Mouse (Mus musculus): ENCODE measurements around the gene Doc2b. TPM values are rescaled to one million over a fixed set of nuclear protein-coding genes. Genes with fewer than 3 reads are reported as not detected.
A peak's percentile ranks its signal among the peaks of the same experiment; 100 is the strongest.

The Doc2b gene
- total and polyA plus RNA-seq, 3 experiments: not detected

GRCm38 (mm10) chr11:75827414-75827813, 31.6 kb upstream of the Doc2b start:
- H3K9me3 ChIP-seq (replicated peaks; ENCODE audit: low read length): peaks cover 2% of the 10 kb centered on the region
- H3K4me2 ChIP-seq (ENCODE audit: insufficient read depth, low read depth, poor library complexity, severe bottlenecking): no peak overlapping the region
- in situ Hi-C loops (cut with MboI; ENCODE audit: low pct_ligation_motif_present, low pct_unique_long_range_greater_than_20kb, low sequenced_read_pairs) (no loop called here), dilution Hi-C loops (cut with MboI; ENCODE audit: extremely low pct_ligation_motif_present, extremely low pct_unique_long_range_greater_than_20kb, low sequenced_read_pairs) (no loop called here)
- peak; percentile 63 for TF ChIP-seq BHLHE40 (IDR thresholded peaks at IDR 0.05; ENCODE audit: low read depth, low read length)
- no peak for TF ChIP-seq HCFC1 (IDR thresholded peaks at IDR 0.05; ENCODE audit: low read depth, low read length)
- TF ChIP-seq MAX (IDR thresholded peaks at IDR 0.05; ENCODE audit: low read length): peak; percentile 43; the same call in 1 of the 2 replicates
- no peak for DNase-seq (ENCODE audit: extremely low read depth)
- peaks cover 0 to 11% of the 10 kb centered on the region in 2 experiments; a peak in 2 of 4 replicates for H3K4me1 ChIP-seq (ENCODE audit: control insufficient read depth in 1 of 2, insufficient read depth in 2 of 2)
- H3K79me2 ChIP-seq (replicated peaks; ENCODE audit: control insufficient read depth, extremely low read depth, insufficient read depth, poor library complexity, severe bottlenecking): no peaks in the 10 kb centered on the region
- no peak overlapping the region for H3K9ac ChIP-seq (ENCODE audit: insufficient read depth, low read depth)
- H3K27me3 ChIP-seq (replicated peaks): peaks cover 17% of the 10 kb centered on the region
- H3K27ac ChIP-seq (ENCODE audit: insufficient read depth, low read depth): no peak overlapping the region
- H3K36me3 ChIP-seq (replicated peaks in 1 of 2; ENCODE audit: control insufficient read depth in 1 of 2, insufficient read depth in 1 of 2, low read length in 1 of 2): no peaks in the 10 kb centered on the region
- H3K4me3 ChIP-seq (replicated peaks in 1 of 3; ENCODE audit: low read depth in 2 of 3, low read length in 2 of 3, poor library complexity in 1 of 3): no peak overlapping the region

- dilution Hi-C loops (cut with MboI; ENCODE audit: extremely low pct_ligation_motif_present, extremely low pct_unique_long_range_greater_than_20kb, low sequenced_read_pairs) (no loop called here), in situ Hi-C loops (cut with MboI; ENCODE audit: low pct_ligation_motif_present, low pct_unique_long_range_greater_than_20kb, low sequenced_read_pairs) (no loop called here)
- Histone ChIP-seq H3K79me2 (replicated peaks; ENCODE audit: control insufficient read depth, extremely low read depth, insufficient read depth, poor library complexity, severe bottlenecking) (no peaks in the 10 kb centered on the region), H3K4me1 (ENCODE audit: control insufficient read depth in 1 of 2, insufficient read depth in 2 of 2) (peaks cover 0 to 11% of the 10 kb centered on the region in 2 experiments; a peak in 2 of 4 replicates), H3K36me3 (replicated peaks in 1 of 2; ENCODE audit: control insufficient read depth in 1 of 2, insufficient read depth in 1 of 2, low read length in 1 of 2) (no peaks in the 10 kb centered on the region), H3K27ac (ENCODE audit: insufficient read depth, low read depth) (no peak overlapping the region), H3K27me3 (replicated peaks) (peaks cover 40% of the 10 kb centered on the region), H3K4me3 (replicated peaks in 1 of 3; ENCODE audit: low read depth in 2 of 3, low read length in 2 of 3, poor library complexity in 1 of 3) (no peak overlapping the region), H3K4me2 (ENCODE audit: insufficient read depth, low read depth, poor library complexity, severe bottlenecking) (no peak overlapping the region), H3K9ac (ENCODE audit: insufficient read depth, low read depth) (no peak overlapping the region), H3K9me3 (replicated peaks; ENCODE audit: low read length) (no peaks in the 10 kb centered on the region)
- DNase-seq (ENCODE audit: extremely low read depth): no peak
- TF ChIP-seq ZMIZ1 (IDR thresholded peaks at IDR 0.05; ENCODE audit: low read depth, low read length): no peak
- TF ChIP-seq ZNF384 (IDR thresholded peaks at IDR 0.05; ENCODE audit: low read depth, low read length): no peak
- no peak for TF ChIP-seq KAT2A (IDR thresholded peaks at IDR 0.05; ENCODE audit: insufficient replicate concordance, low read length)
- no peak for TF ChIP-seq POLR2AphosphoS2 (IDR thresholded peaks at IDR 0.05; ENCODE audit: low read depth, low read length)
- TF ChIP-seq ELF1 (IDR thresholded peaks at IDR 0.05; ENCODE audit: low read depth, low read length): no peak
These were observed 27.7 kb upstream of the Doc2b start for GRCm38 (mm10) chr11:75823506-75823905.

GRCm38 (mm10) chr11:75813085-75813484, 17.2 kb upstream of the Doc2b start:
- H3K79me2 ChIP-seq (replicated peaks; ENCODE audit: control insufficient read depth, extremely low read depth, insufficient read depth, poor library complexity, severe bottlenecking): no peaks in the 10 kb centered on the region

More at GRCm38 (mm10) chr11:75813085-75813484, 17.2 kb upstream of the Doc2b start:
- Histone ChIP-seq H3K27me3 (replicated peaks) (peaks cover 29% of the 10 kb centered on the region), H3K27ac (ENCODE audit: insufficient read depth, low read depth) (no peak overlapping the region), H3K4me3 (replicated peaks in 1 of 3; ENCODE audit: low read depth in 2 of 3, low read length in 2 of 3, poor library complexity in 1 of 3) (no peak overlapping the region), H3K9me3 (replicated peaks; ENCODE audit: low read length) (no peaks in the 10 kb centered on the region), H3K4me2 (ENCODE audit: insufficient read depth, low read depth, poor library complexity, severe bottlenecking) (no peak overlapping the region), H3K36me3 (replicated peaks in 1 of 2; ENCODE audit: control insufficient read depth in 1 of 2, insufficient read depth in 1 of 2, low read length in 1 of 2) (no peaks in the 10 kb centered on the region), H3K4me1 (ENCODE audit: control insufficient read depth in 1 of 2, insufficient read depth in 2 of 2) (peaks cover 0 to 5% of the 10 kb centered on the region in 2 experiments; a peak in 2 of 4 replicates), H3K9ac (ENCODE audit: insufficient read depth, low read depth) (no peak overlapping the region)
- TF ChIP-seq BHLHE40 (IDR thresholded peaks at IDR 0.05; ENCODE audit: low read depth, low read length) (no peak), NELFE (IDR thresholded peaks at IDR 0.05; ENCODE audit: low read depth, low read length) (no peak), E2F4 (IDR thresholded peaks at IDR 0.05; ENCODE audit: insufficient replicate concordance, low read depth, low read length) (no peak), SIN3A (IDR thresholded peaks at IDR 0.05; ENCODE audit: low read length) (no peak), POLR2AphosphoS2 (IDR thresholded peaks at IDR 0.05; ENCODE audit: low read depth, low read length) (no peak), ETS1 (conservative IDR thresholded peaks at IDR 0.05; ENCODE audit: low read depth, low read length) (no peak), ELF1 (IDR thresholded peaks at IDR 0.05; ENCODE audit: low read depth, low read length) (no peak), IRF4 (IDR thresholded peaks at IDR 0.05; ENCODE audit: low read depth, low read length) (no peak), MAX (IDR thresholded peaks at IDR 0.05; ENCODE audit: low read length) (no peak), JUN (IDR thresholded peaks at IDR 0.05; ENCODE audit: insufficient read depth, low read depth, low read length) (no peak), RAD21 (IDR thresholded peaks at IDR 0.05; ENCODE audit: low read depth, low read length) (no peak), ZNF384 (IDR thresholded peaks at IDR 0.05; ENCODE audit: low read depth, low read length) (no peak), CTCF (conservative IDR thresholded peaks at IDR 0.05 in 1 of 2, IDR thresholded peaks at IDR 0.05 in 1 of 2; ENCODE audit: low read depth in 2 of 2, low read length in 2 of 2) (no peak), JUND (conservative IDR thresholded peaks at IDR 0.05; ENCODE audit: low read depth, low read length) (no peak), ZC3H11A (IDR thresholded peaks at IDR 0.05; ENCODE audit: low read depth, low read length) (no peak), USF1 (IDR thresholded peaks at IDR 0.05; ENCODE audit: low read depth, low read length) (no peak), POLR2A (IDR thresholded peaks at IDR 0.05; ENCODE audit: low read depth, low read length) (no peak), USF2 (conservative IDR thresholded peaks at IDR 0.05; ENCODE audit: low read depth, low read length) (no peak), RCOR1 (conservative IDR thresholded peaks at IDR 0.05; ENCODE audit: low read depth, low read length) (no peak)
- dilution Hi-C loops (cut with MboI; ENCODE audit: extremely low pct_ligation_motif_present, extremely low pct_unique_long_range_greater_than_20kb, low sequenced_read_pairs) (no loop called here), in situ Hi-C loops (cut with MboI; ENCODE audit: low pct_ligation_motif_present, low pct_unique_long_range_greater_than_20kb, low sequenced_read_pairs) (no loop called here)
- DNase-seq (ENCODE audit: extremely low read depth): no peak
